Mouse (Mus musculus) right cerebral cortex, adult 18-20 months (tissue): Measurements from ENCODE around the gene Errfi1.

Experiments
- DNase-seq: peaks from one replicate; pipeline ENCODE4 v3.0.0; 2022; ENCODE audit warnings: mixed read lengths

The Errfi1 gene

DNA sequence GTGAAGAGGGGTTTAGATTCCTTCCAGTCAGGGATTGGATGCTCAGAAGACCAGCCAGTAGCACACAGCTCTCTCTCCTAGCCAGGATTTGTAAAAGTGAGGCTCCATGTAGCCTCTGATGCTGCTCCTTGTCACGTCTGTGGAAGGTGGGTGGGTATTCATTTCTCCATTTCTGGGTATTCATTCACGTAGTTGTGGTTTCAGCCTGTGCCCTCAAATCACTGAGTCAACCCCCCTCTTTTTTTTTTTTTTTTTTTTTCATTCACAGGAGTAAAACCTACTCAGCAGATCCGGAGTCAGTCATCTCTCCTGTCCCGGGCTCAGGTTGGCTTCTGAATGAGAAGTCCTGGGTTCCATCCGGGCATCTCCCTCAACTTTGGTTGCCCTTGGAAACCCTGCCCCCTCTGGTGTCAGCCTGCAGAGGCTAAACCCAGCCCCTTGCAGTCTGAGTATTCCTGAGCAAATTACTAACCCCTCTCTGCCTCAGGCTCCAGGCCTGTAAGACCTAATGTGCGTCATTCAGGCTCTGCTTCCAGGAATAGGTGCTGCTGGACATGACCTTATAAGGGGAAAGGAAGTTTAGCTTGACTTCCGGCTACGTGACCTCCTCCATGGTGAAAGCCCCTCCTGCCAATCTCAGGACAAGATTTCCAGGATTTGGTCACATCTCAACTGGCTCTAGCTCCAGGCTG lies 63.8 kb downstream of the Errfi1 start:
- DNase-seq = no peak
